Mouse (Mus musculus): ENCODE results near the gene Serpina3a. TPM values are rescaled to one million over a fixed set of nuclear protein-coding genes. Genes with fewer than 3 reads are reported as not detected.

The Serpina3a gene
- polyA plus RNA-seq (2012; rRNA removed): not detected in 2 replicates

DNA sequence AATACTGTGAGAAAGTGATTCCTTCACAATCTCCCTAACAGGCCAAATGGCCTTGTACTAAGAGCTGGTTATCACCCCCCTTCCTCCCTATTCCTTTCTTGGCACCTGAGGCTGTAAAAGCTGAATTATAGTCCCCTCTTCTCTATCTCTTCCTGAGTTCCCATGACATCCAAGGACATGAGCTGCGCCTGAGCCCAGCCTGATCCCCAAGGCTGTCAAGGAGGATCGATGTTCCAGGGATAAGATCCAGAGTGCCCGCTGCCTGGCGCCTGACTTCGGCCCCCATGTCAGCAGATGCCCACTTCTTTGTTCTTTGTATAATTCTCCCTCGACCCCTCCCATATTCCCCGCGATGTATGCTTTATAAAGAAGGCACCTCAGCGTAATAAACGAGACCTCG, at the start of gene Serpina3a:
Serpina3a (plus strand) TSS at position 392 of the 400 bp plus-strand sequence.

DNA sequence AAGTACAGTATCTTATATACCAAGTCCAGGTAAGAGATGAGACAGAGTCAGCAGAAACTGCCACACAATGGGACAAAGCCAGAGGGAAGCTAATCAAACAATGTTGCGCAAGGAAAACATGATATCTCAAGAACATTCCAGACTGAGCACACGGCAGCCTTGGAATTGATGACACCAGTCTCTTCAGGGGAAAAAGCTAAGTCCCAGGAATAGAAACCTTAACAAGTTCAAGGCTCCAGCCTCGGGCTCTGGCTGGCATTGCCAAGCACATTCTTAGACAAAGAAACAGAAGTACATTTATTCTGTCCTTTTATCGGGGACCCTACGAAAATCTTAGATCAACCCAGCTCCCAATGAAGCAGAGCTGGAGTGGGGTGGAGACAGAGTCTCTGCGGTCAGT, 11.8 kb upstream of the Serpina3a start, which contains the start of gene Serpina5:
Serpina5 (plus strand) TSS at position 346 of the 400 bp plus-strand sequence.

DNA sequence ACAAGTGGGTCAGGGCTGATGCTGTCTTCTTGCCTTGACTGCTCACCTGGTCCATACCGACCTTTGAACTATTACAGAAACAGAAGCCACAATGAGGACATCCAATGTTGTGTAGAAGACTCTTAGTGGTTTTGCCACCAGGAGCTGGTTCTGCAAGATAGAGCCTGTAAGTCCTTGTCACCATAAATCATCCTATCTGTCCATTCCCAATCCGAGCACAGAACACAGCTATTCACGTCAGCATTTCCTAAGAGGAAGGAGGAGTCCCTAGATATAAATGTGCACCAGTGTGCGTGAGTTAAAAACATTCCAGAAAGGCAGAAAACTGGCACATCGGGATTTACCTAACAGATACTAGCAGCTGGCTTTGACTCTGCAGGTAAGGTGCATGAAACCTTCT, 15.2 kb downstream of the Serpina3a start, which contains the start of gene Serpina3b:
Serpina3b (plus strand) TSS at position 301 of the 400 bp plus-strand sequence.

DNA sequence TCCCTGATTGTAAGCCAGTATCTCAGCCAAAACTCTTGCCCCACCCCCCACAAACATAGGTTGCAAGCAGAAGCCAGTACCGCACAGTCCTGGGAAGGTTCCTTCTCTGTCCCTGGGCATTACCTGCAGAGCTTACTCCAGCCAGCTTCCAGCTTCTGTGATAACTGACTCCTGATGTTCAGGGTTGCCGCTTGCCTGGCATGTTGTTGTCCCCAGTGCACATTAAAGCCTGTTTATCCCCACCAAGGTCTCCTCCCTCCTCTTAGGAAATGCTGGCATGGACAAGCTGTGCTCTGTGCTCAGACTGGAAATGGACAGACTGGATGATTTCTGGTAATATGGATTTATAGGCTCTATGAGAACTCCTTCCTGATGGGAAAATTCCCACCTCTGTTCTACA, 41.1 kb downstream of the Serpina3a start, which contains the start of gene Serpina3c:
Serpina3c (minus strand) TSS at position 215 of the 400 bp plus-strand sequence.

Other genes with a start within 250 kb of the Serpina3a start
- gene Serpina1a, start 249.2 kb upstream of the Serpina3a start, polyA plus RNA-seq (2012; rRNA removed): 0.05 TPM in 1 of 2 replicates, not detected in the other
- gene Serpina1c, start 207.8 kb upstream of the Serpina3a start, polyA plus RNA-seq (2012; rRNA removed): 0.09 TPM in 1 of 2 replicates, not detected in the other
- 0.13 and 0.21 TPM in 2 replicates for gene Serpina1e, start 153.7 kb upstream of the Serpina3a start, polyA plus RNA-seq (2012; rRNA removed)
- gene Serpina11, start 122.8 kb upstream of the Serpina3a start, polyA plus RNA-seq (2012; rRNA removed): 0.04 TPM in 1 of 2 replicates, not detected in the other
- 0.04 and 0.09 TPM in 2 replicates for gene Serpina9, start 99.0 kb upstream of the Serpina3a start, polyA plus RNA-seq (2012; rRNA removed)
- not detected in 2 replicates for gene Serpina12, start 68.3 kb upstream of the Serpina3a start, polyA plus RNA-seq (2012; rRNA removed)
- gene Serpina5, start 11.6 kb upstream of the Serpina3a start, polyA plus RNA-seq (2012; rRNA removed): not detected in 2 replicates
- gene Serpina3b, start 15.3 kb downstream of the Serpina3a start, polyA plus RNA-seq (2012; rRNA removed): not detected in 2 replicates
- gene Serpina3c, start 41.1 kb downstream of the Serpina3a start, polyA plus RNA-seq (2012; rRNA removed): 0.60 TPM in 1 of 2 replicates, not detected in the other
- gene Serpina3f, start 101.8 kb downstream of the Serpina3a start, polyA plus RNA-seq (2012; rRNA removed): 0.12 and 0.19 TPM in 2 replicates
- gene Serpina3g, start 123.5 kb downstream of the Serpina3a start, polyA plus RNA-seq (2012; rRNA removed): 2.0 and 3.6 TPM in 2 replicates
- gene Serpina3i, start 150.4 kb downstream of the Serpina3a start, polyA plus RNA-seq (2012; rRNA removed): 0.12 and 0.47 TPM in 2 replicates
- not detected in 2 replicates for gene Serpina3j, start 201.8 kb downstream of the Serpina3a start, polyA plus RNA-seq (2012; rRNA removed)
- gene Serpina3k, start 225.8 kb downstream of the Serpina3a start, polyA plus RNA-seq (2012; rRNA removed): 1.1 TPM in 1 of 2 replicates, not detected in the other
- gene Serpina3m, start 225.8 kb downstream of the Serpina3a start, polyA plus RNA-seq (2012; rRNA removed): 0.05 and 5.7 TPM in 2 replicates